Mouse (Mus musculus): ENCODE measurements at regions not wholly inside any gene's neighbourhood (a gene's known extent, or its start where the extent isn't known, plus 50 kb on each side); places are given as distances from the start of the nearest gene placed in this dataset.

DNA sequence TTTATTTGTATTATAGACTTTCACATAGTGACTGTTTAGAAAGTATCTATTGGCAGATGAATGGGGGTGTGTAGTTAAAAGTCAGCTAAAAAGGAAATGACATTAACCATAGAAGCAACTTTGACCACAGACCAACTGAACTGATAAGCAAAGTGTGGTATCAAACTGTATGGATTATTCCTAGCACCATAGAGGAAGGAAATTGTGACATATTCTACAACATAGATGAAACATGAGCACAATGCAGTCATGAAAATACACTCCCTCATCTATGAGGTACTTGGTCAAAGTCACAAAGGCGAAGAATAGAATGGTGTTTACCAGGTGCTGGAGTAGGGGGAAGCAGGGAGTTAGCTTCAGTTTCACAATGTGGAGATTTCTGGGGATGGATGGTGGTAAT is 181.4 kb upstream of the Crbn start:
- Histone ChIP-seq H3K27ac (ENCODE audit: low read depth) (no peak overlapping the region), H3K27me3 (replicated peaks; ENCODE audit: control insufficient read depth, insufficient read depth, low read length) (no peaks in the 10 kb centered on the region), H3K4me1 (replicated peaks; ENCODE audit: control insufficient read depth, insufficient read depth, low read length) (no peaks in the 10 kb centered on the region), H3K4me3 (ENCODE audit: low read depth, low read length) (no peak overlapping the region), H3K9ac (ENCODE audit: low read length) (no peak overlapping the region), H3K9me3 (ENCODE audit: control insufficient read depth, low read length) (no peaks in the 10 kb centered on the region), H3K36me3 (ENCODE audit: control insufficient read depth, insufficient read depth, low read length) (no peaks in the 10 kb centered on the region), H3K4me2 (ENCODE audit: low read length) (no peak overlapping the region)
- DNase-seq (ENCODE audit: low spot score) (no peak), ATAC-seq (replicated peaks; ENCODE audit: low FRiP score, low TSS enrichment, low read depth) (no peak)
- 91% methylated on average over 1 of the region's 1 CpGs for WGBS

DNA sequence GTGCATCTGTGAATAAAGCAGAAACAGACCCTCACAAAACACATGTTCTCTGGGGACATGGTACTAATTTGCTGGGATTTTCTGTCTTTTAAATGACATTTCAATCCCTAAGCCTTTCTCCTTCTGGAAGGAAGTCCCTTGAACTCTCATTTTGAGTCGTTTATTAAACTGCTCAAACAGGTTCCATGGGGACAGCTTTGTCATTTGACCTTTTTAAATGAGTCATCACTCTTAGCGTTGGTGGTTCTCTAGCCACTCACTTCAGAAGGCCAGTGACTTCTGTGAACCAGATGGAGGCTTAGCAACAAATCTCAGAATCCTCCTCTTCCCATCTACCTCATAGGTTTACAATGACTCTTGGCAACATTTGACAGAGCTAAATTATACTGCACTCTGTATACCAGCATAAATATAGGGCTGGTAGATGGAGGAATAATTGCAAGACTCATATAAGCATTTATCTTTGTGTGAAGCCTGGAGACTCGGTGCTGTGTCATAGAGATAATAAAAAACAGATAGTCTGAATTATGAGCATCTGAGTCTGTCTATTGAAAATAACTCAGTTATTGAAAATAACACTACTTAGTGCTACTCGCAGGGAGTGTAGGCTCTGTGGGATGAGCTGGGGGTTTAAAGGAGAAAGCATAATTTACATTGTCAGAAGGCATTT is 185.4 kb upstream of the Crbn start:
- WGBS, result 35% methylated on average over 4 of the region's 4 CpGs
- H3K9me3 ChIP-seq (ENCODE audit: control insufficient read depth, low read length), result no peaks in the 10 kb centered on the region
- no peaks in the 10 kb centered on the region for H3K27me3 ChIP-seq (replicated peaks; ENCODE audit: control insufficient read depth, insufficient read depth, low read length)
- DNase-seq (ENCODE audit: low spot score), result no peak
- H3K27ac ChIP-seq (ENCODE audit: low read depth), result no peak overlapping the region
- no peak overlapping the region for H3K9ac ChIP-seq (ENCODE audit: low read length)
- no peak overlapping the region for H3K4me2 ChIP-seq (ENCODE audit: low read length)
- no peak for ATAC-seq (replicated peaks; ENCODE audit: low FRiP score, low TSS enrichment, low read depth)
- no peaks in the 10 kb centered on the region for H3K4me1 ChIP-seq (replicated peaks; ENCODE audit: control insufficient read depth, insufficient read depth, low read length)
- no peaks in the 10 kb centered on the region for H3K36me3 ChIP-seq (ENCODE audit: control insufficient read depth, insufficient read depth, low read length)
- no peak overlapping the region for H3K4me3 ChIP-seq (ENCODE audit: low read depth, low read length)

DNA sequence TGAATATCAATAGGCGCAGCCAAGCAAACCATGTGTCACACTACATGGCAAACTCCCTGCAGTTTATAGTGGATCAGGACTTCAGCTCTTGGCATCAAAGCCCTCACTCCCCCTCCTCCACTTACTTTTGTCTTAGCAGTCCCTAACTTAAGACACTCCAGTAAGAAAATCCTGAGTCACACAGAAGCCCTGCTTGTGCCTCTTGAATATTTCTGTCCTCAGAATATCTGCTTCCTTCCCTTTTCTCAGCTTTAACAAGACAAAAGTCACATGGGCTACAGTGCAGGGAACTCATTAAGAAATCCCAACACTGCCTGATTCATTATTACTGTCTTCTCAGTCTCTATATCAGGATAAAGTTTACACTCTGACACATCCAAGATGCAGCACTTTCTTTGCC is 191.7 kb upstream of the Crbn start:
- H3K4me3 ChIP-seq (ENCODE audit: low read depth, low read length), result no peak overlapping the region
- H3K9me3 ChIP-seq (ENCODE audit: control insufficient read depth, low read length), result no peaks in the 10 kb centered on the region
- H3K4me1 ChIP-seq (replicated peaks; ENCODE audit: control insufficient read depth, insufficient read depth, low read length), result no peaks in the 10 kb centered on the region
- DNase-seq (ENCODE audit: low spot score) (no peak), ATAC-seq (replicated peaks; ENCODE audit: low FRiP score, low TSS enrichment, low read depth) (no peak)
- no peaks in the 10 kb centered on the region for H3K27me3 ChIP-seq (replicated peaks; ENCODE audit: control insufficient read depth, insufficient read depth, low read length)
- no peak overlapping the region for H3K27ac ChIP-seq (ENCODE audit: low read depth)
- WGBS, result 97% methylated on average over 1 of the region's 1 CpGs
- no peak overlapping the region for H3K9ac ChIP-seq (ENCODE audit: low read length)
- no peaks in the 10 kb centered on the region for H3K36me3 ChIP-seq (ENCODE audit: control insufficient read depth, insufficient read depth, low read length)
- H3K4me2 ChIP-seq (ENCODE audit: low read length), result no peak overlapping the region

DNA sequence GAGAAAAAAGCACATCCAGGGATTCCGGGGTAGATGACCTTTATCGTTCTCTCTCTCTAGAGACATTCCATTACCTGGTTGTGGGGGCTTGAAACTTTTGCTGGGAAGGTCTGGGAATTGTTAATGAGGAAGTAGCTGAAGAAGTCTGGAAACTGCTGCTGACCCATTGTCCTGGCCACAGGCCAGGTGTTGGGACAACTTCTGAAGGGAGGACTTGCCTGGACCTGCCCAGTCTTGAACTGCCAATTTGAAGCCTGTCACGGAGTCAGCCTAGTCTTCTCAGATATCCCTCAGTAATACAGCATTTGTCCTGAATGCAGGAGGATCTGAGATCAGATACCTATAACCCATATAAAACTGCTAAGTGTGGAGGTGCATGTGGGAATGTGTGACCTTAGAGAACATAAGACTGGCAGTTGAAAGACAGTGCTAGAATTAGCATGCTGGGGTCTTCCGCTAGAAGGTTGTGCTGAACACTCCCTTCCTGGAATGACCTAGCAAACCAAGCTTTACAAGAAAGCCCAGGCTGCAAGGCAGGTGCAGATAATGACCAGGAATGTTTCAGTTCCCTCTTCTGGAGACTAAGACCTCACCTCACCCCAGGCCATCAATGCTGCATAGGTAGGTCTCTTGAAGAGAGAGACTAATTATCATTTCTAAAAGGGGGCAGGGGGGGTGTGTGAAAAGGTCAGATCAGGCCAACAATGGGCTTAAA is 204.7 kb upstream of the Crbn start:
- H3K4me3 ChIP-seq (ENCODE audit: low read depth, low read length), result no peak overlapping the region
- H3K4me2 ChIP-seq (ENCODE audit: low read length), result no peak overlapping the region
- H3K27me3 ChIP-seq (replicated peaks; ENCODE audit: control insufficient read depth, insufficient read depth, low read length), result no peaks in the 10 kb centered on the region
- no peak overlapping the region for H3K27ac ChIP-seq (ENCODE audit: low read depth)
- H3K9ac ChIP-seq (ENCODE audit: low read length), result no peak overlapping the region
- H3K9me3 ChIP-seq (ENCODE audit: control insufficient read depth, low read length), result no peaks in the 10 kb centered on the region
- no peak for DNase-seq (ENCODE audit: low spot score)
- WGBS, result 85% methylated on average over 4 of the region's 4 CpGs
- H3K4me1 ChIP-seq (replicated peaks; ENCODE audit: control insufficient read depth, insufficient read depth, low read length), result no peaks in the 10 kb centered on the region
- H3K36me3 ChIP-seq (ENCODE audit: control insufficient read depth, insufficient read depth, low read length), result no peaks in the 10 kb centered on the region
- ATAC-seq (replicated peaks; ENCODE audit: low FRiP score, low TSS enrichment, low read depth), result no peak

DNA sequence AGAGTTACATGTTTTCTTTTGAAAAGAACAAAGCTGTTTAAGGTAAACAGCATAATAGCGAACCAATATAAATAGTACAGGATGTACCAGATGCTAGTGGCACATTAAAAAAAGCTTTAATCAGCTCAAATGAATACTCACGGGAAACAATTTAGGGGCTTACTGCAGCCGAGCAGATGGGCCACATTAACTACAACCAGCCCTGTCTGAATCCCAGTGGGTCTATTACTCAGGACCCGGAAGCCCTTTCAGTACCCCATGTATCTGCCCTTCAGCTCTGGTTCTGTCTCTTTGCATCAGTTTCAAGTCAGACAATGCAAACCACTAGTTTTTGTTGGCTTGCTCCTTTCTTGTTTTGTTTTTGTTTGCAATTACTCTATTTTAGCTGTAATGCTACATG is 210.9 kb upstream of the Crbn start:
- DNase-seq (ENCODE audit: low spot score) (no peak), ATAC-seq (replicated peaks; ENCODE audit: low FRiP score, low TSS enrichment, low read depth) (no peak)
- H3K9me3 ChIP-seq (ENCODE audit: control insufficient read depth, low read length), result no peaks in the 10 kb centered on the region
- H3K36me3 ChIP-seq (ENCODE audit: control insufficient read depth, insufficient read depth, low read length), result no peaks in the 10 kb centered on the region
- H3K4me1 ChIP-seq (replicated peaks; ENCODE audit: control insufficient read depth, insufficient read depth, low read length), result peaks cover 7% of the 10 kb centered on the region; the same call in 1 of the 2 replicates
- H3K4me2 ChIP-seq (ENCODE audit: low read length), result no peak overlapping the region
- H3K27ac ChIP-seq (ENCODE audit: low read depth), result no peak overlapping the region
- no peaks in the 10 kb centered on the region for H3K27me3 ChIP-seq (replicated peaks; ENCODE audit: control insufficient read depth, insufficient read depth, low read length)
- 80% methylated on average over 4 of the region's 4 CpGs for WGBS
- no peak overlapping the region for H3K4me3 ChIP-seq (ENCODE audit: low read depth, low read length)
- no peak overlapping the region for H3K9ac ChIP-seq (ENCODE audit: low read length)

DNA sequence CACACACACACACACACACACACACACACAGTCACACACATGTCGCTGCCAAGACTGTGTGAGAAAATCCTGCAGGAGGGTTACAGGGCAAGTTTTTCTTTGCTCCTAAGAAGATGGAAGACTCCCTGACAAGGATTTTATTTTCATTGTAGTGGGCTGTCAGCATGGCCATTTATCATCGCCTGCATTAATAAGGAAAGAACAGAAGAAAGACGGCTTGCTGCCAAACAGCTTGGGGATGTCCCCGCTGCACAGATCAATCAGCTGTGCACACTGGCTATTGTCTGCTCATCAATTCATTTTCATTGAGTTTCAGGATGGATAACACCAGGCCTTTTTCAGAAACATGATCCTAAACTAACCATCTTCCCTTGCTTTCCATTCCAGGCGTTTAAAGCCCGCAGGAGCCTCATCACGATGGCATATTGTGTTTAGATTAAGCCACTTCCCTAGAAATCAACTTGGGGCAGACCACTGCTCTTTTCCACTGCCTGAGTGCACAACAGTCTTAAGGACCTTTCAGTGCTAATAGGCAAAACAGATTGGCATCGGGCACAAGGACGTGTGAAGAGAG is 213.1 kb upstream of the Crbn start:
- Histone ChIP-seq H3K9me3 (ENCODE audit: control insufficient read depth, low read length) (no peaks in the 10 kb centered on the region), H3K36me3 (ENCODE audit: control insufficient read depth, insufficient read depth, low read length) (no peaks in the 10 kb centered on the region), H3K4me3 (ENCODE audit: low read depth, low read length) (no peak overlapping the region), H3K9ac (ENCODE audit: low read length) (no peak overlapping the region), H3K27ac (ENCODE audit: low read depth) (no peak overlapping the region), H3K27me3 (replicated peaks; ENCODE audit: control insufficient read depth, insufficient read depth, low read length) (no peaks in the 10 kb centered on the region), H3K4me2 (ENCODE audit: low read length) (0 out of 2 replicates have a peak overlapping the region, but pooled peaks have one; percentile 26), H3K4me1 (replicated peaks; ENCODE audit: control insufficient read depth, insufficient read depth, low read length) (peaks cover 7% of the 10 kb centered on the region; the same call in 1 of the 2 replicates)
- DNase-seq (ENCODE audit: low spot score) (no peak), ATAC-seq (replicated peaks; ENCODE audit: low FRiP score, low TSS enrichment, low read depth) (0 out of 2 replicates have a peak, but pooled peaks have one; percentile 40)
- WGBS, result 29% methylated on average over 9 of the region's 9 CpGs

DNA sequence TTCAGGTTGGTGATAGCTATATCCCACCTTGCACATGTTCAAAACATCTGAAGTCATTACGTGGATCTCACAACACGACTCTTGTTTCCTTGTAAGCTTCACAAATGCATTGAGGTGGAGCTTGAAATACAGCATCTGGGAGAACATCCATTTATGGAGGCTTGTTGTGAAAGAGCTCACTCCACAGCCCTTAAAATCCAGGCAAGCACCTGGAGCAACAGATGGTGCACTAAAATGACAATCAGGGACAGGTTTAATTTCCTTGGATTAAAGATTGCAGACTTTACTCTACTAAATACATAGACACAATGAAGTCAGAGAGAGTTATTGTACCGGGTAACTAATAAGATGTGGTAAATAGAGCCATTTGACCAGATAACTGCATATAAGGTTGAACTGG is 219.2 kb upstream of the Crbn start:
- no peak for ATAC-seq (replicated peaks; ENCODE audit: low FRiP score, low TSS enrichment, low read depth)
- Histone ChIP-seq H3K9ac (ENCODE audit: low read length) (no peak overlapping the region), H3K27me3 (replicated peaks; ENCODE audit: control insufficient read depth, insufficient read depth, low read length) (no peaks in the 10 kb centered on the region), H3K36me3 (ENCODE audit: control insufficient read depth, insufficient read depth, low read length) (no peaks in the 10 kb centered on the region), H3K4me1 (replicated peaks; ENCODE audit: control insufficient read depth, insufficient read depth, low read length) (no peaks in the 10 kb centered on the region), H3K9me3 (ENCODE audit: control insufficient read depth, low read length) (no peaks in the 10 kb centered on the region), H3K4me2 (ENCODE audit: low read length) (no peak overlapping the region), H3K27ac (ENCODE audit: low read depth) (no peak overlapping the region), H3K4me3 (ENCODE audit: low read depth, low read length) (no peak overlapping the region)
- WGBS, result 86% methylated on average over 3 of the region's 3 CpGs
- no peak for DNase-seq (ENCODE audit: low spot score)

DNA sequence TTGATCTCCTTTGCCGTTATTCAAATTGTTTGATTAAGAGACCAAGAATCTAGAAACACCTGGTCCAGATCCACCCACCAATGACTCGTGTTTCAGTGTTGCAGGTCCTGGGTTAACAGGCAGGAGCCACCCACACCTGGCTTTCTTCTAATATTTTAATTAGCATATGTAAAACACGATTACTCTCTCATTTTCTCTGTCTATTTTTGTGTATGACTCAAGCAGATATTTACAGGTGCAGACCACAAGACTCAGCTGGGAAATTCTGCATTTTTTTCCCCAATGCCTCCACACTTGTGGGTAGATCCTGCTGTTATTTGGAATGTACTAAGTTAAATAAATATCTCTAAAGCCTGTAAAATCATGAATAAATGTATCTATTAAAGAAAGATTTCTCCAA is 245.3 kb upstream of the Crbn start:
- H3K9ac ChIP-seq (ENCODE audit: low read length), result no peak overlapping the region
- no peak for ATAC-seq (replicated peaks; ENCODE audit: low FRiP score, low TSS enrichment, low read depth)
- H3K27ac ChIP-seq (ENCODE audit: low read depth), result no peak overlapping the region
- no peak overlapping the region for H3K4me2 ChIP-seq (ENCODE audit: low read length)
- 73% methylated on average over 3 of the region's 3 CpGs for WGBS
- H3K4me1 ChIP-seq (replicated peaks; ENCODE audit: control insufficient read depth, insufficient read depth, low read length), result no peaks in the 10 kb centered on the region
- H3K4me3 ChIP-seq (ENCODE audit: low read depth, low read length), result no peak overlapping the region
- H3K27me3 ChIP-seq (replicated peaks; ENCODE audit: control insufficient read depth, insufficient read depth, low read length), result no peaks in the 10 kb centered on the region
- no peak for DNase-seq (ENCODE audit: low spot score)
- H3K9me3 ChIP-seq (ENCODE audit: control insufficient read depth, low read length), result no peaks in the 10 kb centered on the region
- H3K36me3 ChIP-seq (ENCODE audit: control insufficient read depth, insufficient read depth, low read length), result no peaks in the 10 kb centered on the region

Measured in intestine, embryonic 14.5 days (tissue).